Mouse (Mus musculus): ENCODE results near the gene Tdrd9. TPM values are rescaled to one million over a fixed set of nuclear protein-coding genes. Genes with fewer than 3 reads are reported as not detected.
"Not testable (repeated sequence)": the region's sequence is repeated elsewhere in the genome, so short reads cannot be mapped to it uniquely, and the experiment has no call there.

The Tdrd9 gene
- polyA plus RNA-seq, 1 experiment from 2014 or later: 0.49 TPM

GRCm38 (mm10) chr12:111944065-111944987 lies 27.0 kb upstream of the Tdrd9 start:
- not testable (repeated sequence) for H3K27ac ChIP-seq (replicated peaks); H3K9ac ChIP-seq; H3K4me1 ChIP-seq (replicated peaks); H3K27me3 ChIP-seq; H3K4me2 ChIP-seq; H3K36me3 ChIP-seq; H3K9me3 ChIP-seq; ATAC-seq (ENCODE audit: low FRiP score, low read depth); H3K4me3 ChIP-seq
- 76% methylated on average over 17 of the region's 20 CpGs for WGBS

GRCm38 (mm10) chr12:111945115-111945514 lies 26.2 kb upstream of the Tdrd9 start:
- Histone ChIP-seq H3K27ac (replicated peaks) (0 out of 2 replicates have a peak overlapping the region, but pooled peaks have one; percentile 27), H3K9ac (no peak overlapping the region), H3K4me3 (no peak overlapping the region), H3K4me1 (replicated peaks) (no peaks in the 10 kb centered on the region; the same call in 1 of the 2 replicates), H3K9me3 (no peaks in the 10 kb centered on the region), H3K4me2 (no peak overlapping the region), H3K36me3 (no peaks in the 10 kb centered on the region), H3K27me3 (no peaks in the 10 kb centered on the region)
- ATAC-seq (ENCODE audit: low FRiP score, low read depth): 0 out of 2 replicates have a peak, but pooled peaks have one; percentile 23
- WGBS: 67% methylated on average over 8 of the region's 8 CpGs

GRCm38 (mm10) chr12:111945765-111946655 lies 25.3 kb upstream of the Tdrd9 start:
- H3K27me3 ChIP-seq; H3K9ac ChIP-seq; H3K4me2 ChIP-seq; H3K4me3 ChIP-seq; H3K4me1 ChIP-seq (replicated peaks); H3K9me3 ChIP-seq; H3K27ac ChIP-seq (replicated peaks); H3K36me3 ChIP-seq: not testable (repeated sequence)
- 0 out of 2 replicates have a peak, but pooled peaks have one; percentile 37 for ATAC-seq (ENCODE audit: low FRiP score, low read depth)
- WGBS: 64% methylated on average over 12 of the region's 15 CpGs

GRCm38 (mm10) chr12:111946716-111947115 lies 24.6 kb upstream of the Tdrd9 start:
- Histone ChIP-seq H3K27ac (replicated peaks) (no peak overlapping the region), H3K4me2 (no peak overlapping the region), H3K27me3 (no peaks in the 10 kb centered on the region), H3K36me3 (no peaks in the 10 kb centered on the region), H3K4me3 (no peak overlapping the region), H3K4me1 (replicated peaks) (no peaks in the 10 kb centered on the region; the same call in 1 of the 2 replicates), H3K9ac (no peak overlapping the region), H3K9me3 (no peaks in the 10 kb centered on the region)
- ATAC-seq (ENCODE audit: low FRiP score, low read depth): no peak
- 49% methylated on average over 2 of the region's 2 CpGs for WGBS

- Histone ChIP-seq H3K9ac (no peak overlapping the region), H3K36me3 (no peaks in the 10 kb centered on the region), H3K4me1 (replicated peaks) (no peaks in the 10 kb centered on the region), H3K27ac (replicated peaks) (no peak overlapping the region), H3K9me3 (no peaks in the 10 kb centered on the region), H3K27me3 (no peaks in the 10 kb centered on the region), H3K4me3 (no peak overlapping the region), H3K4me2 (no peak overlapping the region)
- 83% methylated on average over 5 of the region's 5 CpGs for WGBS
- no peak for ATAC-seq (ENCODE audit: low FRiP score, low read depth)
Observed at GRCm38 (mm10) chr12:111950486-111950885, 20.9 kb upstream of the Tdrd9 start.

- 42% methylated on average over 5 of the region's 5 CpGs for WGBS
- ATAC-seq (ENCODE audit: low FRiP score, low read depth): no peak
Observed at GRCm38 (mm10) chr12:111951701-111952100, 19.7 kb upstream of the Tdrd9 start.

GRCm38 (mm10) chr12:111956173-111956572 lies 15.2 kb upstream of the Tdrd9 start:
- H3K4me1 ChIP-seq (replicated peaks): no peaks in the 10 kb centered on the region
- no peak overlapping the region for H3K9ac ChIP-seq
- no peak overlapping the region for H3K4me3 ChIP-seq
- peaks cover 20% of the 10 kb centered on the region for H3K36me3 ChIP-seq
- no peak overlapping the region for H3K4me2 ChIP-seq
- no peak for ATAC-seq (ENCODE audit: low FRiP score, low read depth)
- H3K27ac ChIP-seq (replicated peaks): no peak overlapping the region
- no peaks in the 10 kb centered on the region for H3K9me3 ChIP-seq
- no peaks in the 10 kb centered on the region for H3K27me3 ChIP-seq
- 79% methylated on average over 5 of the region's 5 CpGs for WGBS

More at GRCm38 (mm10) chr12:111951701-111952100, 19.7 kb upstream of the Tdrd9 start:
- H3K27me3 ChIP-seq: no peaks in the 10 kb centered on the region
- H3K4me2 ChIP-seq: no peak overlapping the region
- H3K4me3 ChIP-seq: no peak overlapping the region
- H3K36me3 ChIP-seq: no peaks in the 10 kb centered on the region
- no peak overlapping the region for H3K9ac ChIP-seq
- no peaks in the 10 kb centered on the region for H3K4me1 ChIP-seq (replicated peaks)
- no peak overlapping the region for H3K27ac ChIP-seq (replicated peaks)
- H3K9me3 ChIP-seq: no peaks in the 10 kb centered on the region

GRCm38 (mm10) chr12:111958101-111958865 lies 13.1 kb upstream of the Tdrd9 start:
- no peak overlapping the region for H3K27ac ChIP-seq (replicated peaks)
- H3K27me3 ChIP-seq: no peaks in the 10 kb centered on the region
- no peak overlapping the region for H3K4me2 ChIP-seq
- peak; percentile 61; the same call in 1 of the 2 replicates for ATAC-seq (ENCODE audit: low FRiP score, low read depth)
- peaks cover 32% of the 10 kb centered on the region for H3K36me3 ChIP-seq
- no peaks in the 10 kb centered on the region for H3K9me3 ChIP-seq
- WGBS: 45% methylated on average over 9 of the region's 9 CpGs
- H3K4me1 ChIP-seq (replicated peaks): no peaks in the 10 kb centered on the region
- H3K9ac ChIP-seq: no peak overlapping the region
- no peak overlapping the region for H3K4me3 ChIP-seq

- Histone ChIP-seq H3K4me2 (no peak overlapping the region), H3K4me1 (replicated peaks) (peaks cover 17% of the 10 kb centered on the region), H3K4me3 (no peak overlapping the region), H3K27me3 (no peaks in the 10 kb centered on the region), H3K9me3 (no peaks in the 10 kb centered on the region), H3K27ac (replicated peaks) (no peak overlapping the region), H3K36me3 (peaks cover 32% of the 10 kb centered on the region), H3K9ac (no peak overlapping the region)
- 90% methylated on average over 5 of the region's 5 CpGs for WGBS
- no peak for ATAC-seq (ENCODE audit: low FRiP score, low read depth)
Observed at GRCm38 (mm10) chr12:111963339-111963738, 8.0 kb upstream of the Tdrd9 start.

- ATAC-seq (ENCODE audit: low FRiP score, low read depth): peak; percentile 95
- Histone ChIP-seq H3K4me2 (peak within 1 kb of the TSS; percentile 94), H3K36me3 (peaks cover 6% of the 10 kb centered on the region), H3K9me3 (no peaks in the 10 kb centered on the region), H3K27ac (replicated peaks) (peak within 1 kb of the TSS; percentile 79), H3K27me3 (no peaks in the 10 kb centered on the region), H3K4me1 (replicated peaks) (peaks cover 17% of the 10 kb centered on the region), H3K4me3 (peak within 1 kb of the TSS; percentile 91), H3K9ac (peak within 1 kb of the TSS; percentile 93)
- WGBS: 1% methylated on average over 37 of the region's 37 CpGs
Observed at GRCm38 (mm10) chr12:111966683-111967173, 4.6 kb upstream of the Tdrd9 start, which contains the start of gene Atp5mpl. TSS of gene Atp5mpl (minus strand) at chr12:111966977.

GRCm38 (mm10) chr12:111970085-111970484 lies 1.3 kb upstream of the Tdrd9 start:
- Histone ChIP-seq H3K27ac (replicated peaks) (no peak overlapping the region), H3K27me3 (no peaks in the 10 kb centered on the region), H3K9ac (no peak overlapping the region), H3K4me1 (replicated peaks) (peaks cover 13% of the 10 kb centered on the region), H3K9me3 (no peaks in the 10 kb centered on the region), H3K4me3 (no peak overlapping the region), H3K36me3 (no peaks in the 10 kb centered on the region), H3K4me2 (no peak overlapping the region)
- 86% methylated on average over 4 of the region's 4 CpGs for WGBS
- no peak for ATAC-seq (ENCODE audit: low FRiP score, low read depth)

Measured in hindbrain, embryonic 15.5 days (tissue).